Mouse (Mus musculus) heart, embryonic 11.5 days (tissue): ENCODE measurements around the gene Alkbh2. TPM values are rescaled to one million over a fixed set of nuclear protein-coding genes. Genes with fewer than 3 reads are reported as not detected.

Experiments used
- ATAC-seq: fragments of 200-750 bp; cut with Nextera tagmentation; replicated peaks from 2 replicates; pipeline ENCODE4 v1.8.0; 2017; ENCODE audit warnings: moderate library complexity; ENCODE audit not compliant: insufficient number of reproducible peaks, low FRiP score, low TSS enrichment
- H3K27ac ChIP-seq: fragments of 300-500 bp; sonication (generic); 2 replicates; pipeline ENCODE4 v1.5.1; 2014; ENCODE audit warnings: mild to moderate bottlenecking, low read depth, low read length
- H3K27me3 ChIP-seq: fragments of 300-500 bp; sonication (generic); 2 replicates; pipeline ENCODE4 v1.6.1; 2014; ENCODE audit warnings: mild to moderate bottlenecking, low read length, mixed read lengths; ENCODE audit not compliant: control insufficient read depth, insufficient read depth
- H3K36me3 ChIP-seq: fragments of 300-500 bp; sonication (generic); 2 replicates; pipeline ENCODE4 v1.6.1; 2014; ENCODE audit warnings: mild to moderate bottlenecking, low read length, moderate library complexity, mixed read lengths; ENCODE audit not compliant: control insufficient read depth, insufficient read depth
- H3K4me1 ChIP-seq: fragments of 300-500 bp; sonication (generic); 2 replicates; pipeline ENCODE4 v1.6.1; 2014; ENCODE audit warnings: low read length; ENCODE audit not compliant: control insufficient read depth, insufficient read depth
- H3K4me2 ChIP-seq: fragments of 300-500 bp; sonication (generic); 2 replicates; pipeline ENCODE4 v1.6.1; 2014; ENCODE audit warnings: mild to moderate bottlenecking, moderate library complexity
- H3K4me3 ChIP-seq: fragments of 300-500 bp; sonication (generic); 2 replicates; pipeline ENCODE4 v1.5.1; 2014; ENCODE audit warnings: low read depth, low read length
- H3K9ac ChIP-seq: fragments of 300-500 bp; sonication (generic); 2 replicates; pipeline ENCODE4 v1.6.1; 2014; ENCODE audit warnings: mild to moderate bottlenecking, low read depth, low read length, moderate library complexity
- H3K9me3 ChIP-seq: fragments of 300-500 bp; sonication (generic); replicated peaks from 2 replicates; pipeline ENCODE4 v1.6.1; 2016; ENCODE audit warnings: low read length; ENCODE audit not compliant: control insufficient read depth
- WGBS: fragments of 180-500 bp; shearing (Covaris S2); extraction: QIAGEN DNeasy Blood & Tissue Kit; methylation state at CpG from one replicate; pipeline ENCODE4 v1.1.7; 2014; ENCODE audit not compliant: insufficient replicate concordance; 5-methylcytosine and 5-hydroxymethylcytosine counted together
- polyA plus RNA-seq: library from polyadenylated mRNA; unstranded; fragments of >200 nt; fragmentation: Nextera tagmentation; extraction: Ambion mirVana; gene quantifications from 2 replicates; pipeline ENCODE4 v1.2.1, GENCODE M21; 2014

The Alkbh2 gene
- polyA plus RNA-seq, 1 experiment from 2014 or later: 8.7 TPM

GRCm38 (mm10) chr5:114170345-114170744 lies 42.3 kb upstream of the Alkbh2 start:
- Histone ChIP-seq H3K9me3 (no peaks in the 10 kb centered on the region), H3K27ac (no peak overlapping the region), H3K4me3 (no peak overlapping the region), H3K4me1 (peaks cover 4% of the 10 kb centered on the region; the same call in 1 of the 2 replicates), H3K27me3 (no peaks in the 10 kb centered on the region), H3K4me2 (no peak overlapping the region), H3K9ac (no peak overlapping the region), H3K36me3 (0 out of 2 replicates have a peak, but pooled peaks cover 5% of the 10 kb centered on the region)
- ATAC-seq: no peak
- 73% methylated on average over 7 of the region's 7 CpGs for WGBS

- ATAC-seq: no peak
- Histone ChIP-seq H3K4me2 (no peak overlapping the region), H3K4me3 (no peak overlapping the region), H3K27me3 (no peaks in the 10 kb centered on the region), H3K36me3 (0 out of 2 replicates have a peak, but pooled peaks cover 3% of the 10 kb centered on the region), H3K27ac (no peak overlapping the region), H3K9ac (no peak overlapping the region), H3K9me3 (no peaks in the 10 kb centered on the region), H3K4me1 (no peaks in the 10 kb centered on the region)
- WGBS: 66% methylated on average over 6 of the region's 6 CpGs
These were observed 35.2 kb upstream of the Alkbh2 start for GRCm38 (mm10) chr5:114163117-114163696.

- no peak for ATAC-seq
- WGBS: 44% methylated on average over 12 of the region's 12 CpGs
- no peak overlapping the region for H3K4me2 ChIP-seq
These were observed 34.2 kb upstream of the Alkbh2 start for GRCm38 (mm10) chr5:114162106-114162815.

GRCm38 (mm10) chr5:114161424-114161823 lies 33.4 kb upstream of the Alkbh2 start:
- no peak overlapping the region for H3K27ac ChIP-seq
- WGBS: 82% methylated on average over 6 of the region's 6 CpGs
- no peak overlapping the region for H3K4me2 ChIP-seq
- H3K4me1 ChIP-seq: no peaks in the 10 kb centered on the region
- no peak overlapping the region for H3K9ac ChIP-seq
- no peak for ATAC-seq
- no peaks in the 10 kb centered on the region for H3K36me3 ChIP-seq
- no peak overlapping the region for H3K4me3 ChIP-seq
- no peaks in the 10 kb centered on the region for H3K9me3 ChIP-seq
- H3K27me3 ChIP-seq: no peaks in the 10 kb centered on the region

More at GRCm38 (mm10) chr5:114162106-114162815, 34.2 kb upstream of the Alkbh2 start:
- 0 out of 2 replicates have a peak, but pooled peaks cover 3% of the 10 kb centered on the region for H3K36me3 ChIP-seq
- H3K4me1 ChIP-seq: no peaks in the 10 kb centered on the region
- H3K9me3 ChIP-seq: no peaks in the 10 kb centered on the region
- H3K27me3 ChIP-seq: no peaks in the 10 kb centered on the region
- H3K9ac ChIP-seq: no peak overlapping the region
- H3K27ac ChIP-seq: no peak overlapping the region
- no peak overlapping the region for H3K4me3 ChIP-seq

GRCm38 (mm10) chr5:114157236-114157635 lies 29.2 kb upstream of the Alkbh2 start:
- Histone ChIP-seq H3K27ac (no peak overlapping the region), H3K36me3 (no peaks in the 10 kb centered on the region), H3K9ac (no peak overlapping the region), H3K9me3 (no peaks in the 10 kb centered on the region), H3K4me1 (peaks cover 15% of the 10 kb centered on the region; the same call in 1 of the 2 replicates), H3K27me3 (no peaks in the 10 kb centered on the region), H3K4me3 (no peak overlapping the region), H3K4me2 (no peak overlapping the region)
- WGBS: 54% methylated on average over 7 of the region's 7 CpGs
- ATAC-seq: no peak

- ATAC-seq: no peak
- H3K4me2 ChIP-seq: no peak overlapping the region
- no peaks in the 10 kb centered on the region for H3K9me3 ChIP-seq
- H3K9ac ChIP-seq: no peak overlapping the region
- 52% methylated on average over 9 of the region's 9 CpGs for WGBS
- no peaks in the 10 kb centered on the region for H3K27me3 ChIP-seq
- H3K4me1 ChIP-seq: peaks cover 21% of the 10 kb centered on the region; the same call in 1 of the 2 replicates
- H3K36me3 ChIP-seq: no peaks in the 10 kb centered on the region
- no peak overlapping the region for H3K27ac ChIP-seq
- H3K4me3 ChIP-seq: no peak overlapping the region
These were observed 27.3 kb upstream of the Alkbh2 start for GRCm38 (mm10) chr5:114155168-114155933.

GRCm38 (mm10) chr5:114154765-114155164 lies 26.7 kb upstream of the Alkbh2 start:
- Histone ChIP-seq H3K27me3 (no peaks in the 10 kb centered on the region), H3K9ac (no peak overlapping the region), H3K36me3 (no peaks in the 10 kb centered on the region), H3K4me3 (no peak overlapping the region), H3K4me1 (peaks cover 21% of the 10 kb centered on the region; the same call in 1 of the 2 replicates), H3K4me2 (no peak overlapping the region), H3K9me3 (no peaks in the 10 kb centered on the region), H3K27ac (no peak overlapping the region)
- 82% methylated on average over 5 of the region's 5 CpGs for WGBS
- ATAC-seq: no peak

- Histone ChIP-seq H3K4me2 (peak overlapping the region; percentile 44), H3K27ac (no peak overlapping the region), H3K36me3 (no peaks in the 10 kb centered on the region), H3K9ac (no peak overlapping the region), H3K9me3 (no peaks in the 10 kb centered on the region), H3K27me3 (no peaks in the 10 kb centered on the region), H3K4me1 (peaks cover 21% of the 10 kb centered on the region; the same call in 1 of the 2 replicates), H3K4me3 (peak overlapping the region; percentile 16; the same call in 1 of the 2 replicates)
- WGBS: 8% methylated on average over 12 of the region's 12 CpGs
- no peak for ATAC-seq
These were observed 25.5 kb upstream of the Alkbh2 start for GRCm38 (mm10) chr5:114153490-114153889.
